Mouse (Mus musculus) embryonic fibroblast, embryonic 13.5 days (primary cell): ENCODE data around the gene Il18r1. TPM values are rescaled to one million over a fixed set of nuclear protein-coding genes. Genes with fewer than 3 reads are reported as not detected.

Experiments
- H3K27ac ChIP-seq: 2 replicates; pipeline ENCODE4 v1.5.1; 2012; ENCODE audit warnings: low read length, control low read depth, inconsistent platforms; ENCODE audit not compliant: insufficient read depth
- H3K4me1 ChIP-seq: 2 replicates; pipeline ENCODE4 v1.6.1; 2011; ENCODE audit warnings: low read length; ENCODE audit not compliant: control insufficient read depth, insufficient read depth
- H3K4me3 ChIP-seq: 2 replicates; pipeline ENCODE4 v1.5.1; 2011; ENCODE audit warnings: mild to moderate bottlenecking, control low read depth, low read length; ENCODE audit not compliant: insufficient read depth
- CTCF ChIP-seq: IDR thresholded peaks from 2 replicates; pipeline ENCODE4 v1.5.1; 2011; ENCODE audit warnings: mild to moderate bottlenecking, control low read depth, low read length, moderate library complexity, borderline replicate concordance; ENCODE audit not compliant: insufficient read depth
- POLR2A ChIP-seq: IDR thresholded peaks from 2 replicates; pipeline ENCODE4 v1.6.1; 2011; ENCODE audit warnings: low read depth, mild to moderate bottlenecking, control low read depth, low read length, moderate library complexity
- polyA plus RNA-seq: library from polyadenylated mRNA; stranded (reverse); fragments of >200 nt; gene quantifications from 2 replicates; pipeline ENCODE4 v1.2.4, GENCODE M21; 2011; ENCODE audit warnings: low read depth; ENCODE audit not compliant: missing spikeins, insufficient read length

The Il18r1 gene
- polyA plus RNA-seq, 1 experiment: not detected

DNA sequence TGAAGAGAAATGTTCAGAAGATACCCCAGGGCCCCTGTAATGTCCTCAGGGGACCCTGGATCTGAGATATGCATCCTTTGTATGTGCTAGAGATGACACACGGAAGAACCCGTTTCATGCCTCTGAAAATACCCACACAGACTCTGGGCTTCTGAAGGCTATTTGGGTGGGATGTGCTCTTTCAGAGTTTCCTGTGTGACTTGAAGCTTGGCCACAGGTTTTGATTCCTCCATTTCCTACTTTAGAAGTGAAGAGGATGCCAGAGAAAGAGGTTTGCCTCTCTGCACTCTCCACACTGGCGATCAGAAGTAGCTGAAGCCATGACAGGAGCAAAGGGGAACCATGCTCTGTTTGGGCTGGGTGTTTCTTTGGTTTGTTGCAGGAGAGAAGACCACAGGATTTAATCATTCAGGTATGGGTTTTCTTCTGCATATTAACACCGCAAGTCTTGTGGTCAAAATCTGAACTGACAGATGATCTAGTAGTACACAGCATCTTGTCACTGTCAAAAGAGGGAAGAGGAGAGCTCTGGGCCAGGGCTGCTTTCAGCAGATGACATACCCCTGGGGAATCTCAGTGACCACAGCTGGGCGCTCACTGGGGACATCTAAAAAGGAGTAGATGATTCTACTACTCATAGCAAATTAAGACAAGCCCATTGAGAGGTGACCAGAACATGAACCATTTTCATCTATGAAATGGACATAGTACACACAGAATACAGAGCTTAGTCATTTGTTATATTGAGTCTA is 58.8 kb downstream of the Il18r1 start:
- H3K27ac ChIP-seq: no peak overlapping the region
- no peak overlapping the region for H3K4me3 ChIP-seq
- no peak for TF ChIP-seq POLR2A
- TF ChIP-seq CTCF: no peak

DNA sequence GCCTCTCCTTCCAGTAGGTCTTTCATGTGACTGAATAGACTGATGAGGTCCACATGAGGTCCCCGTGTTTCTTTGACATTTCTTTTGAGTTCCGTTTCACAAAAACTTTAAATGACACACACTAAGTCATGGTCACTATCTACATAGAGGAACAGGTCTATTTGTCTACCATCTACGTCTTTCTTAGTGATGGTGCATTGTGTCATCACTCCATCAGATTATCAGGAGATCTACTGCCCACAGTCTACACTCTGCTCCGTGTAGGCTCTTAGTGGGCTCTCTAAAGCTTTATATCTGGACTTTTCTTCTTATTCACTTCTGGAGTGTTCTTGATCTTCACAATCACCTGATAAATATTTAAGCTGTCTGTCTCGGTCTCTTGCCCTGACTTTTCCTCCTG is 63.9 kb downstream of the Il18r1 start:
- Histone ChIP-seq H3K4me1 (no peaks in the 10 kb centered on the region), H3K4me3 (no peak overlapping the region), H3K27ac (no peak overlapping the region)
- TF ChIP-seq CTCF (no peak), POLR2A (no peak)

More for the DNA sequence above, 58.8 kb downstream of the Il18r1 start:
- H3K4me1 ChIP-seq: no peaks in the 10 kb centered on the region

DNA sequence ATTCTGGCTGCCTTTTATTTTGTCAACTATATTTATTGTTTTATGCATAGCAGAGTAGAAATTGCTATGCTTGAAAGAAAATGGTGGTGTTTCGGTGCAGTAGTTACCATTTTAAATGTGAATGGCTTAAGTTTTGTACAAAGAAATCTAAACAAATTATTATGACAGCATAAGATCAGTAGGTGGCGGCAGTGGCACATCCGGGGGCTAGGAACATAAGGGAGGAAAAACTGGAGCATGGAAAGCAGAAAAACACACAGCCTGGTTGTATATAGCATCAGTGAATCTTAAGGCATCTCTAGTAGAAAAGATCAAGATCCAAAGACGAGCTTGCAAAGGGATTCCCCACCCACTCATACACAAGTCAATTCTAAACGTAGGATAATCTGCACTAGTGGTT is 72.2 kb downstream of the Il18r1 start:
- H3K27ac ChIP-seq: no peak overlapping the region
- TF ChIP-seq POLR2A: no peak
- TF ChIP-seq CTCF: no peak
- no peaks in the 10 kb centered on the region for H3K4me1 ChIP-seq

DNA sequence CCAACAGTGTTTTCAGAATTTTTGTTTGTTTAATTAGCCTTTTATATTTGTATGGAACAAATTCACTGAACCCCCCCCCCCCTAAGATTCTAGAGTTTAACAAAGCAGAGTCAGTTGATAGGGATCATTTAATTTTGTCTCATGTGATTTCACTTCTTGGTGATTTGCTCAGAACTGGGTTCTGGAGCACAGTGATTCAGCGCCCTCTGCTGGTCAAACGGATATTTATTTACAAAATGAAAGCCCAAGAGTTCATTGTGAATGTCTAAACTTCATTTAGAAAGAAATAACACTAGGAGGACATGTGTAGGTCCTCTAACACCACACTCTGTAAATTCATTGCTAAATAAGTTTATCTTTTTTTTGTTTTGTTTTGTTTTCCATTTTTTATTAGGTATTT is 79.3 kb downstream of the Il18r1 start:
- TF ChIP-seq POLR2A (no peak), CTCF (no peak)
- Histone ChIP-seq H3K27ac (no peak overlapping the region), H3K4me1 (no peaks in the 10 kb centered on the region), H3K4me3 (no peak overlapping the region)

More for the DNA sequence above, 72.2 kb downstream of the Il18r1 start:
- H3K4me3 ChIP-seq: no peak overlapping the region

DNA sequence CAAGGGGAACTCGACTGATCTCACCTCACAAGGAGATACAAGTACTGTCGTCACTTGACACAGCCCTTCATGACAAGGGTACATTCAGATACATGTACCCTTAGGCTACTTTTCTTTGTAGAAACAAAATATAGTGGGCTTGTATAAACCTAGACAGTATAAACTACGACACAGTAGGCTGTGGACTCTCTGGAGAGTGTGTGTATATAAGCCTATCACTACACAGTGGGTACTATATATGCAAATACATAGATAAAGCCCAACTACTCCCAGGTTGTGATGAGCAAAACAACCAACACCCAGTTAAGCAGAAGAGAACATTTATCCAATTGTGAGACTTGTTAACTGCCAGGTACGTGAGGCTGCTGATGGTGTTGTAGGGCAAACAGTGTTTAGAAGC is 81.3 kb downstream of the Il18r1 start:
- Histone ChIP-seq H3K4me3 (no peak overlapping the region), H3K4me1 (no peaks in the 10 kb centered on the region), H3K27ac (no peak overlapping the region)
- TF ChIP-seq CTCF: no peak
- TF ChIP-seq POLR2A: no peak

DNA sequence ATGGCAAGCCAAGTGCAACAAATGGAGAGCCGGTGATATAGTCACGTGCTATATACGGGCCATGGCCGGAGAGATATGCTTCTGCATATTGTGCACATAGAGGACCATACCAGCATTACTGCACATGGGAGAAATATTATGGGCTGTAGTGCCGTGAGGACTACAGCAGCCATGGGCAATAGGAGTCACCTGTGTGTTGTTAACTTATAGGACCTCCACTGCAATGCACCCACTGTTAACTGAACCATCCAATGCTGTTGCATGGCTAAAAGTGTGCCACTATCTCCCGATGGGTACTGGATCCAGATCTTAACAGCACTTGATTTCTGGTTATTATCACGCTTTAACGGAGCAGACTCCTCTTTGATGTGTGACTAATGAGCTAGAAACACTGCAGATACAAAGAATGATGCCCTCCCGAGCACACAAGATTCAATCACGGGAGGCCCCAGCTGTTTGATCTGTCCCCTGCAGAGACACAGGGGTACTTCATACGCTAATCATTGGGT is 81.8 kb downstream of the Il18r1 start:
- no peak overlapping the region for H3K4me3 ChIP-seq
- H3K4me1 ChIP-seq: no peaks in the 10 kb centered on the region
- H3K27ac ChIP-seq: no peak overlapping the region
- TF ChIP-seq CTCF (no peak), POLR2A (no peak)

DNA sequence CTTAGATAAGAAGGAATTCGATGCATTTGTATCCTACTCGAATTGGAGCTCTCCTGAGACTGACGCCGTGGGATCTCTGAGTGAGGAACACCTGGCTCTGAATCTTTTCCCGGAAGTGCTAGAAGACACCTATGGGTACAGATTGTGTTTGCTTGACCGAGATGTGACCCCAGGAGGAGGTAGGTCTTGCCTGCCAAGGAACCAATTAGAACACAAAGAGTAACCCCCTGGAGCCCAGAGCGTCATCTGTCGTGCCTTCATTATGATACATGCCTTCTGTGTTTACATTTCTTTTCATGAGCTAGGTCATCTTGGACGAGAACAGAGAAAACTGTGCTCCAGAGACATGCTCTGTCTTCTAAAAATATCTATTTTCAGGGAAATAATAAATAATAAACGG is 82.4 kb downstream of the Il18r1 start:
- no peak overlapping the region for H3K27ac ChIP-seq
- TF ChIP-seq CTCF: no peak
- no peak for TF ChIP-seq POLR2A
- H3K4me1 ChIP-seq: no peaks in the 10 kb centered on the region
- H3K4me3 ChIP-seq: no peak overlapping the region

Other genes with a start within 250 kb of the Il18r1 start
- gene Il1r1, start 240.5 kb upstream of the Il18r1 start, polyA plus RNA-seq: 45.8 and 72.2 TPM in 2 replicates
- gene Il1rl2, start 140.9 kb upstream of the Il18r1 start, polyA plus RNA-seq: 32.5 and 48.1 TPM in 2 replicates
- 413 and 663 TPM in 2 replicates for gene Il1rl1, start 36.0 kb upstream of the Il18r1 start, polyA plus RNA-seq
- 4.6 and 10.1 TPM in 2 replicates for gene Il18rap, start 49.8 kb downstream of the Il18r1 start, polyA plus RNA-seq
- not detected in 2 replicates for gene Slc9a4, start 114.5 kb downstream of the Il18r1 start, polyA plus RNA-seq
- 0.11 TPM in 1 of 2 replicates, not detected in the other for gene Slc9a2, start 215.0 kb downstream of the Il18r1 start, polyA plus RNA-seq